Mouse (Mus musculus) frontal cortex, adult (tissue): ENCODE measurements around the gene Wwtr1.

ENCODE experiments used
- ATAC-seq: cut with Nextera tagmentation; 2 replicates; pipeline ENCODE4 v1.9.2; 2017; ENCODE audit warnings: mild to moderate bottlenecking, moderate library complexity, mixed read lengths; ENCODE audit not compliant: low TSS enrichment

Wwtr1 gene

DNA sequence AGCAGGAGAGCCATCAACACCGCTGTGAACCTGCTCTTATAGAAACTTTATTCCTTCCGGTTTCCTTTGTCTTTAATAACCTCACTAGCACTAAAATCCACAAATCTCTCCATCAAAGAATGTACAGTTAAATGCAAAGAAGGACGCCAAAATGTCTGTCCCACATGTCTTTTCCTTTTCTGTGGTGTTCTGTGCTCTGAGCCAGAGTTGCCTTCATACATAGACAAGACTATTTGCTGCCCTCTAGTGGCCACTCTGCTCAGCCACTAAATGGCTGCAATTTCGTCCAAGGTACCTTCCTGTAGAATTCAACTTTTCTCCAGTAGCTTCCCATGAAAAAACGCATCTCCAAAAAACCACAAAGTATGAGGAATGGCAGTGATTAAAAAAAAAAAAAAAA is 127.3 kb downstream of the Wwtr1 start:
- peak; percentile 97 for ATAC-seq

DNA sequence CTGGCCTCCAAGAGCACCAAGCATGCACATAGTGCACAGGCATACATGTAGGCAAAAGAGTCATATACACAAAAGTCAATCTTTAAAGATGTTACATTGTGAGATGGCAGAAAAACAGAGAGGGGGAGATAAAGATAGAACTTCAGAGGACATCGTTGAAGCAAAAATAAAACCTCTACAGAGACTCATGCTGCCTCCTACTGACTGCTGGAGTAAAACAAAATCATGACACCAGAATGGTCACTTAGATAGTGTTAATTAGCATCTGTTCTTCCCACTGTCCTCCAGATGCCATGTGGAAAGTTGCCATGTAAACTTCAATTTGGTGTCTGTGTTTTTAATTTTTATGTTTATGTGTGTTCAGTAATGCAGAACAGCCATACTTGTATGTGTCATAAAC is 127.8 kb downstream of the Wwtr1 start:
- peak; percentile 83 for ATAC-seq

DNA sequence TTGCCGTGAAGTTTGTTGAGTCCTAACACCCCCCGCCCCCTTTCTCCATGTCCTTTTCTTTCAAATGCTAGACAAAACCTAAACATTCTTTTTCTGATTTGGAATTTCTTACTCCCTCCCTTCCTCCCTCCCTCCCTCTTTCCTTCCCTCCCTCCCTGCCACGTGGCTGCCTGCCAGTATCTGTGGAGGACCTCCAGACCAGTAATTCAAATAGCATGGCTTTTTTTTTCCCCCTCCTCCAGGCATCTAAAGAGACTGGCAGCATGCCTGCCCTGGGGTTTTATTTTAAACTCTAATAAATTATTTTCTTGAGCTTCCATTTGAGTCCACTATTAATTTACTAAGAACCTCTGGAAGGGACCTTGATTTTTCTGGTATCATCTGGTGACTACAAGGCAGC is 130.0 kb downstream of the Wwtr1 start:
- no peak for ATAC-seq

DNA sequence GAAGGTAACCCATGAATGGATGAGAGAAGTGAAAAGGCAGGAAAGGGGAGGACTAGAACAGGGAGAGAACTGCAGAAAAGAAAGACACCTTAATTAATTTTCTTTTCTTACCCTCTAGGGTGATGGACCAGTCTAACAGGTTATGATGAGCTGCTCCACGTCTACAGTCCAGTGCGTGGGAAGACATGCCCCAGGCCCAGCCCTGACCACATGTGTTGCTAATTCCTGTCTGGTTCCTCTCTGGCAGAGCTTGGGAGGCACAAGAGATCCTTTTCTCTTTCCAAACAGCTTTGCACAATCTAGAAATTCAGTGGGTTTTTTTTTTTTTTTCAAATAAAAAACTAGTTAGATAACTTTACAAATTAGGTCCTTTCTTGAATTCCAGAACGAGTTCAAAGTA is 134.8 kb downstream of the Wwtr1 start:
- no peak for ATAC-seq

DNA sequence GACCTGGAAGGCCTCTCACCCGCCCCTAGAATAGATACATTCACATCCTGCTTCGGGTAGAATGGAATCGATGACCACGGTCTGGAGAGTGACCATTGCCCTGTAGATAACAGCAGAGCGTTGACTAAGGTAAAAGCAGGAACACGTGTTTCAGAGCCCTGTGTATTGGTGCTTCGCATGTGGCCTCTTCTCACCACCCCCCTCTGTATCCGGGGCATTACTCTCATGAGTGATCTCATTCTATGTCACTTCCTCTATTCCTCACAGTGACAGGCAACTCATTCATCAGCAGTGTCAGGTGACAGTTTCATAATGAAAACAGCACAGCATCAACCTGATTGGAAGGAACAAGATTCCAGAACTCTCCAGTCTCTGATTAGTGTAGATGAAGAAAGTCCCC is 140.3 kb downstream of the Wwtr1 start:
- ATAC-seq = no peak

DNA sequence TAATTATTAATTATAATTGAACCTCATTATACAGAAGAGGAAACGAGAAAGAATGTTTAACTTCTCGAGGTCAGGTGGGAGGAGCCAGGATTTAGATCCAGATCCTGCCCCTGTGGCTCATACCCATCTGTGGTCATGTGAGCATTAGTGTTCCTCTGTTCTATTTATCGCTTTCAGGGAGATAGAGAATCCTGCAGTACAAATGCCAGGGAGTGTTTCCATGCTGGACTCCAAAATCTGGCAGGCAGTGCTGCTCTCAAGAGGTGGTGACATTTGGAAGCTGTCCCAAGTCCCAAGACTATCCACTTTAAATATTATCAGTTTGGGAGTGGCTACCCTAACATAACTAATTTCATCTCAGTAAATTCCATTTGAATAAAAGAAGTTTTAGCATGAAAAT is 144.0 kb downstream of the Wwtr1 start:
- ATAC-seq = no peak

DNA sequence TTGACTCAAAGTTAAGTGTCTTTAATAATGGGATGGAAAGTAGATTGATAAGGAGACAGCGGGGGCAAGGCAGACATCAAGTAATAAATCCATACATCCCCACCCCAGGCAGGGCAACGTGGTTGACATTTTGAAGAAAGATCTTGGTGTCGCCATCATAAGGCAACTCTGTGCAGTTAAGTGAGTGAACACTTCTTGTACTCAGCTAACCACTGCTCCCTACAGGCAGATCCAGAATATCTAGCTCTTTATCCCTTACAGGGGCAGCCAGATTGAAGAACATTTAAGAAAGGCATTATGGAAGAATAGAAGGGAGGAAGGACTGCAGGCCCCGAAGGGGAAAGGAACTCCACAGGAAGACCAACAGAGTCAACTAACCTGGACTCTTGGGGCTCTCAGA is 146.2 kb downstream of the Wwtr1 start:
- ATAC-seq = peak; percentile 65; the same call in 1 of the 2 replicates

DNA sequence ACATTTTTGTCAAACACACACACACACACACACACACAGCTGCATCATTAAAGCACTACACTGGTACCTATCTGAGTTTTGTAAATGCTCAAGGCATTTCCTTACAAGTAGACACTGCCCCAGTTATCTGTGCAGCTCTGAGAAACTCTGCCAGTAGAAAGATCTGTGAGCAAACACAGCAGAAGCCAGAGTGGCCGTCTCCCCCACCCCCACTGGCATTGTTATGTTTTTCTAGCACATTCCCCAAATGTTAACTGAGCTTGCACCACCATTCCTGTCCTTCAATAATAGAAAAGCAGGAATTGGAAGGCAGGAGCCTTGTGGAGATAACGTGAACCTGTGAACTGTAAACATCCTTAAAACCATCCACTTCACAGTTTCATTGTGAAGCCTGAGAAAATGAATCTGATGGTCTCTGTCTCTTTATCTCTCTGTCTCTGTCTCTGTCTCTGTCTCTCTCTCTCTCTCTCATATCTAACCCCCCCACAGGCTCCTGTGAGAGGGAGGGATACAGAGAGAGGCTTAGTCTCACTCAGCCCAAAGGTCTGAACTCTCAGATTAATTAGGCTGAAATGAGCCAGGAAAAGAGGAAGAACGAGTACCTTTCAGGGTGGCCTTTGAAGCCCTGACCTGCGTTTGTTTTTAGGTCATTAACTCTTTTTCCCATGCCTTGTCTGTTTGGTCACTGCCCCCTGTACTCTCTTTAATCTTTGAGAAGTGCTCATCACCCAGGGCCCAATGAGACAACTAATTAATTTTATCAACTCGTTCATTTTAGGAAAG is 146.8 kb downstream of the Wwtr1 start:
- ATAC-seq = no peak

DNA sequence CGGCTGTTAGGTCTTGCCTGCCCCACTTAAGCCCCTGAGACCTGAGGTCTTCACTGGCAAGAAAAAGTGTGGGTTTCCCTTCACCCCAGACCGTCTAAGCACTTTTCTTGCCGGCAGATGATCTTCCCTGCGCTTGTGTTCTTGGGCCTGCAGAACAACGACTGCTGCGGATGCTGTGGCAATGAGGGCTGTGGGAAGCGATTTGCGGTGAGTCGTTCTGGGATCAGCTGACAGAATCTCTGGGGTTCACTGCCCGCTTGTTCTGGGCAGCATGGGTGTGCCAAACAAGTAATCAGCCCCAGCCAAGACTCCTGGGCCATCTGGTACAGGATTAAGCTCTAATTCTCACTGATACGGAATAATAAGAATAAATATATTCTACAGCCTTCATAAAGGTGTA is 149.4 kb downstream of the Wwtr1 start:
- ATAC-seq = no peak

DNA sequence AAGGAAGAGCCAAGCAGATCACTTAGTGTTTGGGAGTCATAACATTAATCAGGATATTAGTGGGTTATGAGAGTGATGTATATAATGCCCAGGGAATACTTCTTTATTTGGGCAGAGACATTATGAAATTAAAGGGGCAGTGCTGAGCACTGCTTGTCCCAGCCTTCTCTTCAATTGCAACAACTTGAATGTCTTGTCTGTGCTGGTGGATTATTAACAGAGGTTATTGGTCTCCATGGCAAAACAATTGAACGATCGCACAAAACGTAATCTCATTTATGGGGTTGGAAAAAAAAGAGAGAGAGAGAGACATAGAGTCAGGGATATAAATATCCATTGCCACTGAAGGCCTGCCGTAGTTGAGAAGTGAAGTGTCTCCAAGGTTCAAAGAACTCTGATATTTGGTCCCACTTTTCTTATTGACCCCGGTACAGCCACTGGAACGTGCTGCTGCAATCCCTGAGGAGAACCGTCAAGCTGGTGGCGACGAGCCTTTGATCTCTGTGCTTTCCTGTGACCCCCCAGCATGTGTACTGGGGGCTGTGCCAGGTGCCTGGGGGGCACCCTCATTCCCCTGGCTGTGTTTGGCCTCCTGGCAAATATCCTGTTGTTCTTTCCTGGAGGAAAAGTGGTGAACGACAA is 150.5 kb downstream of the Wwtr1 start, which contains the start of gene Tm4sf4:
Gene Tm4sf4, plus strand, starts transcription at position 226 of the 642 bp plus-strand sequence.
- no peak for ATAC-seq

DNA sequence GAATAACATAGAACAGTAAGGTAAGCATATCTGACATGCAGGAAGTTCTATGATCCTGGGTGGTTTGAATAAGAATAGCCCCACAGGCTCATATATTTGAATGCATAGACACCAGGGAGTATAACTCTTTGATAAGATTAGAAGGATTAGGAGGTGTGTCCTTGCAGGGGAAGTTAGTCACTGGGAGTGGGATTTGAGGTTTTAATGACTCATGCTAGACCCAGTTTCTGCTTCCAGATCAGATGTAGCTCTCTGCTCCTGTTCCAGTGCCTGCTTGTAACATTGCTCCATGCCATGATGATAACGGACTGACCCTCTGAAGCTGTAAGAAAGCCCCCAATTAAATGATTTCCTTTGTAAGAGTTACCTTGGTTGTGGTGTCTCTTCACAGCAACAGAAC is 155.1 kb downstream of the Wwtr1 start:
- ATAC-seq = no peak

DNA sequence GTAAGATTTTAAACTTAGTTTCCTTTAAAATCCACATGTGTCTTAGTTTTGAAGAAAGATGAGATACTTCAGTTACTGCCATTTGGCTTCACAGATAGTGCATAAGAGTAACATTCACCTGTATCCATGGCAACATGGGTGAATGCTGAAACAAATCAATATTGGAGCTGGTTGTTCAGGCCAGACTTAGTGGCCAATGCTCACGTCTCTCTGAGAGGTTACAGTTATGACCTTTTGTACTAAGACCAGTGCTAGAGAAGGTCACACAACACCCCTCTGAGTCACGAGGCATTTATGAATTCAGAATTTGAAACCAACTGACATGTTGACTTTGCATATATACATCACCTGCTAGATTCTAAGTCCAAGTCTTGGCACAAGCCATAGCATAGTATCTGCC is 155.5 kb downstream of the Wwtr1 start:
- no peak for ATAC-seq

DNA sequence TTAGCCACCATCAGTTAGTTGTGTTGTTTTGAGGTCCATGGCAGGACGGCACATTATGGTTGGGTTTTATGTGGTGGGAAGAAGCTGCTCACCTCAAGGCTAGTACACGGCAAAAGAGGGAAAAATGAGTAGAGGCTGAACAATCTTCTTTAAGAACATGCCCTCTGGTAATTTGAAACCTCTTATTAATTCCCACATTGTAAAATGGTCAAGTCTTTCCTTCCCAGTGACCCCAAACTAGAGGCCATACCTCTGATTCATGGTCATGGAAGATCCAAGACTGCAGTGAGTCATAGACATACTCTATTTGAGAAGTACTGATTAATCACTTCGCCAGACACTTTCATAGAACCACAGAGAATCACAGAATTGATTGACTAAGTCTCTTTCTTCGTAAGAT is 164.2 kb downstream of the Wwtr1 start:
- ATAC-seq = no peak
